Comparison of ENCODE assay signal across 8 mouse cellular contexts in the genomic region with DNA sequence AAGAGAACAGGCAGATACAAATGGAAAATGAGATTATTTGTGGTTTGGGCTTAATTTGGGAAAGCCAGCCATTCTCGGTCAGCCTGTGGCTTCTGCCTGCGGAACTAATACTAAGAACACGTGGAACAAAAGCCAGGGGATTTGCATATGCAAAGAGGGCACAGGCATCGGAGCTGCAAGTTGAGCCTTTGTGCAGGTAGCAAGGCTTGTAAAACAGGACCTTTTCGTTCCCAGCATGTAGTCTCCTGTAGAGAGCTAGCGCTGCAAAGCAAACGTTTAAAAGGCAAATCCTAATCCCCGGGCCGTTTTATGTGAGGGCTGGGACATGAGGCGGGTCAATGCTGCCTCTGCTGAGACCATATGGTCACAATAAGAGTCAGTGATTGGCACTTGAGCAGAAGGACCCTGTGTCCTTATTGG. TPM values are rescaled to one million over a fixed set of nuclear protein-coding genes. Genes with fewer than 3 reads are reported as not detected.
A peak's percentile ranks its signal among the peaks of the same experiment; 100 is the strongest.
DNase-seq lines count a peak whose midpoint lies in the region; ATAC-seq and TF ChIP-seq lines count a peak whose summit lies in the region.

No protein-coding gene starts in this region.

- WGBS in hindbrain, embryonic 13.5 days: 0% methylated on average over 10 of the region's 10 CpGs
- WGBS in liver, postnatal 0 days (ENCODE audit: insufficient replicate concordance): 4% methylated on average over 10 of the region's 10 CpGs

- H3K4me3 ChIP-seq in hindbrain, embryonic 13.5 days: peak overlapping the region; percentile 83
- peak overlapping the region; percentile 51 for H3K4me3 ChIP-seq in liver, postnatal 0 days (ENCODE audit: low read depth, low read length)

- no peak for TF ChIP-seq EP300 in liver, postnatal 0 days (IDR thresholded peaks at IDR 0.05; ENCODE audit: low read depth)

- H3K9me3 ChIP-seq in hindbrain, embryonic 13.5 days: no peaks in the 10 kb centered on the region
- H3K9me3 ChIP-seq in liver, postnatal 0 days (ENCODE audit: low read length): no peaks in the 10 kb centered on the region

- peak; percentile 4 for DNase-seq in ovary, postnatal 10 days (ENCODE audit: low spot score)
- DNase-seq in ovary, adult 18-20 months (ENCODE audit: low spot score): no peak
- DNase-seq in embryo, embryonic 11 days: peak; percentile 52
- peak; percentile 23 for DNase-seq in liver, postnatal 0 days
- DNase-seq in ovary, postnatal 14 days (ENCODE audit: low spot score): peak; percentile 4
- no peak for DNase-seq in MN1 (ENCODE audit: low spot score)
- no peak for DNase-seq in testis, postnatal 10 days (ENCODE audit: low spot score)

- no peaks in the 10 kb centered on the region for H3K27me3 ChIP-seq in hindbrain, embryonic 13.5 days
- no peaks in the 10 kb centered on the region for H3K27me3 ChIP-seq in liver, postnatal 0 days (ENCODE audit: insufficient read depth, low read length)

- peak; percentile 18; the same call in 1 of the 2 replicates for ATAC-seq in hindbrain, embryonic 13.5 days (ENCODE audit: low FRiP score)
- ATAC-seq in liver, postnatal 0 days: peak; percentile 48

- peaks cover 25% of the 10 kb centered on the region for H3K36me3 ChIP-seq in hindbrain, embryonic 13.5 days
- 0 out of 2 replicates have a peak, but pooled peaks cover 2% of the 10 kb centered on the region for H3K36me3 ChIP-seq in liver, postnatal 0 days (replicated peaks; ENCODE audit: insufficient read depth, low read length)

- peak overlapping the region; percentile 92 for H3K27ac ChIP-seq in hindbrain, embryonic 13.5 days
- peak overlapping the region; percentile 69 for H3K27ac ChIP-seq in liver, postnatal 0 days (ENCODE audit: low read depth)

- TF ChIP-seq CTCF in liver, postnatal 0 days (IDR thresholded peaks at IDR 0.05; ENCODE audit: low read depth): no peak

- H3K9ac ChIP-seq in hindbrain, embryonic 13.5 days: peak overlapping the region; percentile 87
- peak overlapping the region; percentile 39 for H3K9ac ChIP-seq in liver, postnatal 0 days (replicated peaks)

- H3K4me1 ChIP-seq in hindbrain, embryonic 13.5 days (replicated peaks): peaks cover 24% of the 10 kb centered on the region
- H3K4me1 ChIP-seq in liver, postnatal 0 days (ENCODE audit: insufficient read depth): peaks cover 15% of the 10 kb centered on the region

- peak overlapping the region; percentile 77 for H3K4me2 ChIP-seq in hindbrain, embryonic 13.5 days
- peak overlapping the region; percentile 73 for H3K4me2 ChIP-seq in liver, postnatal 0 days (ENCODE audit: low read depth, low read length)

RNA-seq across cellular contexts. Expression of a gene that starts 0.6 kb away (rescaled TPM):
- 8.5 and 10.0 TPM in 2 replicates for polyA plus RNA-seq in hindbrain, embryonic 13.5 days (2015; fragmentation: Nextera tagmentation; extraction: Ambion mirVana)
- 0.14 and 0.26 TPM in 2 replicates for polyA plus RNA-seq in liver, postnatal 0 days (2015; fragmentation: Nextera tagmentation; extraction: Ambion mirVana)

RNA-seq across cellular contexts. Expression of a gene that starts 16.7 kb away (rescaled TPM):
- 15.1 and 15.5 TPM in 2 replicates for polyA plus RNA-seq in hindbrain, embryonic 13.5 days (2015; fragmentation: Nextera tagmentation; extraction: Ambion mirVana)
- polyA plus RNA-seq in liver, postnatal 0 days (2015; fragmentation: Nextera tagmentation; extraction: Ambion mirVana): 1.3 TPM in 2 replicates

RNA-seq across cellular contexts. Expression of a gene that starts 18.4 kb away (rescaled TPM):
- polyA plus RNA-seq in hindbrain, embryonic 13.5 days (2015; fragmentation: Nextera tagmentation; extraction: Ambion mirVana): 0.71 and 0.91 TPM in 2 replicates
- 3.9 and 5.1 TPM in 2 replicates for polyA plus RNA-seq in liver, postnatal 0 days (2015; fragmentation: Nextera tagmentation; extraction: Ambion mirVana)

RNA-seq across cellular contexts. Expression of a gene that starts 44.3 kb away (rescaled TPM):
- 0.43 and 0.56 TPM in 2 replicates for polyA plus RNA-seq in hindbrain, embryonic 13.5 days (2015; fragmentation: Nextera tagmentation; extraction: Ambion mirVana)
- polyA plus RNA-seq in liver, postnatal 0 days (2015; fragmentation: Nextera tagmentation; extraction: Ambion mirVana): not detected in 2 replicates

RNA-seq across cellular contexts. Expression of a gene that starts 56.9 kb away (rescaled TPM):
- polyA plus RNA-seq in hindbrain, embryonic 13.5 days (2015; fragmentation: Nextera tagmentation; extraction: Ambion mirVana): not detected in 2 replicates
- not detected in 2 replicates for polyA plus RNA-seq in liver, postnatal 0 days (2015; fragmentation: Nextera tagmentation; extraction: Ambion mirVana)

Comparison
In these comparisons a context has a peak if more than half of its experiments do, and no peak if none do; other contexts are left out.
1. DNase-seq: peak in ovary, postnatal 10 days (single experiment), embryo, embryonic 11 days (single experiment), liver, postnatal 0 days (single experiment) and ovary, postnatal 14 days (single experiment); none in ovary, adult 18-20 months (single experiment), MN1 (single experiment) and testis, postnatal 10 days (single experiment).